Mouse (Mus musculus) large intestine, adult 2 months (tissue): ENCODE data around the gene Sncb. TPM values are rescaled to one million over a fixed set of nuclear protein-coding genes. Genes with fewer than 3 reads are reported as not detected.

Source experiments
- polyA plus RNA-seq: library from polyadenylated mRNA; depleted of rRNA; stranded (reverse); fragments of >200 nt; gene quantifications from 2 replicates; pipeline ENCODE4 v1.2.3, GENCODE M21; 2012; rRNA removed

Sncb gene
- polyA plus RNA-seq, 1 experiment: 0.57 TPM

Other genes with a start within 250 kb of the Sncb start
- 123 and 156 TPM in 2 replicates for gene 4833439L19Rik, start 201.2 kb downstream of the Sncb start, polyA plus RNA-seq
- 7.8 and 11.2 TPM in 2 replicates for gene Arl10, start 191.6 kb downstream of the Sncb start, polyA plus RNA-seq
- gene Nop16, start 176.5 kb downstream of the Sncb start, polyA plus RNA-seq: 10.2 and 12.2 TPM in 2 replicates
- gene Higd2a, start 176.4 kb downstream of the Sncb start, polyA plus RNA-seq: 262 and 291 TPM in 2 replicates
- 73.5 and 101 TPM in 2 replicates for gene Cltb, start 155.3 kb downstream of the Sncb start, polyA plus RNA-seq
- gene Faf2, start 144.8 kb downstream of the Sncb start, polyA plus RNA-seq: 22.3 and 28.6 TPM in 2 replicates
- 91.2 and 122 TPM in 2 replicates for gene Rnf44, start 72.7 kb downstream of the Sncb start, polyA plus RNA-seq
- gene Cdhr2, start 65.1 kb downstream of the Sncb start, polyA plus RNA-seq: 378 and 639 TPM in 2 replicates
- 0.23 and 0.41 TPM in 2 replicates for gene Gprin1, start 16.7 kb downstream of the Sncb start, polyA plus RNA-seq
- not detected in 2 replicates for gene Eif4e1b, start 17.4 kb upstream of the Sncb start, polyA plus RNA-seq
- gene Tspan17, start 22.8 kb upstream of the Sncb start, polyA plus RNA-seq: 11.6 and 18.2 TPM in 2 replicates
- gene Unc5a, start 182.8 kb upstream of the Sncb start, polyA plus RNA-seq: 2.7 and 4.1 TPM in 2 replicates